Mouse (Mus musculus) neural tube, embryonic 15.5 days (tissue): ENCODE measurements at regions not wholly inside any gene's neighbourhood (a gene's known extent, or its start where the extent isn't known, plus 50 kb on each side); places are given as distances from the start of the nearest gene placed in this dataset.

Experiments
- ATAC-seq: fragments of 200-750 bp; cut with Nextera tagmentation; 2 replicates; pipeline ENCODE4 v1.8.0; 2017; ENCODE audit warnings: mild to moderate bottlenecking, moderate TSS enrichment, moderate library complexity; ENCODE audit not compliant: low FRiP score
- H3K27ac ChIP-seq: fragments of 300-500 bp; sonication (generic); replicated peaks from 2 replicates; pipeline ENCODE4 v1.5.1; 2015; ENCODE audit warnings: mild to moderate bottlenecking, inconsistent platforms
- H3K27me3 ChIP-seq: fragments of 300-500 bp; sonication (generic); replicated peaks from 2 replicates; pipeline ENCODE4 v1.6.1; 2015; ENCODE audit warnings: inconsistent platforms
- H3K36me3 ChIP-seq: fragments of 300-500 bp; sonication (generic); 2 replicates; pipeline ENCODE4 v1.6.1; 2015; ENCODE audit warnings: inconsistent platforms
- H3K4me1 ChIP-seq: fragments of 300-500 bp; sonication (generic); 2 replicates; pipeline ENCODE4 v1.6.1; 2015; ENCODE audit warnings: inconsistent platforms
- H3K4me2 ChIP-seq: fragments of 300-500 bp; sonication (generic); 2 replicates; pipeline ENCODE4 v1.6.1; 2015; ENCODE audit warnings: inconsistent platforms, mild to moderate bottlenecking, moderate library complexity
- H3K4me3 ChIP-seq: fragments of 300-500 bp; sonication (generic); replicated peaks from 2 replicates; pipeline ENCODE4 v1.5.1; 2015; ENCODE audit warnings: mild to moderate bottlenecking, inconsistent platforms
- H3K9ac ChIP-seq: fragments of 300-500 bp; sonication (generic); replicated peaks from 2 replicates; pipeline ENCODE4 v1.6.1; 2015; ENCODE audit warnings: mild to moderate bottlenecking, inconsistent platforms
- H3K9me3 ChIP-seq: fragments of 300-500 bp; sonication (generic); replicated peaks from 2 replicates; pipeline ENCODE4 v1.6.1; 2016; ENCODE audit warnings: inconsistent platforms
- WGBS: fragments of 180-500 bp; shearing (Covaris S2); methylation state at CpG from one replicate; pipeline ENCODE4 v1.1.7; 2015; ENCODE audit warnings: mixed read lengths; 5-methylcytosine and 5-hydroxymethylcytosine counted together

DNA sequence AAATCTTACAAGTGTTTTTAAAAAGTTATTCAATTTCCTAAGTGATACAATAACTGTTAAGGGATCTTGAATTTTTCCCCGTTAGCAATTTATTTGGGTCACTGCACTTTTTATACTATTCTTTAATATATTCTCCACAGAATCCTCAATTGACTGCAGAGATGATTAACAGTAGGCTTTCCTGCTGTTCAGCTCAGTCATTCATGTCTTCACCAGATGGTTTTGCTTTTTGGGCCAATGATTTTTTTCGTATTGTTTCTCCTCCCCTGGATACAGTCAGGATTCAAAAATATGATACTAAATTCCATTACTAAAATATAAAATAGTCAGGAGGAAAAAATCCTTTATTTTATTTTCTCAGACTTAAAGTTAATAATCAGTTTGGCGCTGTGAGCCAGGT is 201.9 kb downstream of the 1700017N19Rik start:
- H3K27ac ChIP-seq = no peak overlapping the region
- no peaks in the 10 kb centered on the region for H3K36me3 ChIP-seq
- H3K4me3 ChIP-seq = no peak overlapping the region
- 47% methylated on average over 3 of the region's 3 CpGs for WGBS
- no peaks in the 10 kb centered on the region for H3K4me1 ChIP-seq
- no peak for ATAC-seq
- H3K27me3 ChIP-seq = no peaks in the 10 kb centered on the region
- no peaks in the 10 kb centered on the region for H3K9me3 ChIP-seq
- no peak overlapping the region for H3K9ac ChIP-seq
- no peak overlapping the region for H3K4me2 ChIP-seq

DNA sequence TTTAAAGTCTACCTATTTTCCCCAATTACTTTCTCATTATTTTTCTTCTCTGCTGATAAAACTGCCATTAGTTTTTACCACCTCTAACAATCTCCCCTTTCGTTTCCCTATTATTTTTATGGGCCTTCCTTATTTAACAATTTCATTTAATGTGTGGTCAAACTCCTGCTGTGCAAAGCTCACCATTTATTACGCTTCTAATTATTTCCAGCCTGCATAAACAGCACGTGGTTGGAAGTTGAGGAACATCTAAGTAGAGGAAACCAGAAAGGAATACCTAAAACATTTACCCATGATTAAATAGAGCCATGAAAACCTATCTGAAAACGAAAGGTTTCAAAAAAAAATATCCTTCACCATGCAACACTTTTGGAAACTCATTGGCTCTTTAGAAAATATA is 202.3 kb downstream of the 1700017N19Rik start:
- no peak overlapping the region for H3K27ac ChIP-seq
- ATAC-seq = no peak
- H3K36me3 ChIP-seq = no peaks in the 10 kb centered on the region
- H3K9me3 ChIP-seq = no peaks in the 10 kb centered on the region
- no peaks in the 10 kb centered on the region for H3K27me3 ChIP-seq
- WGBS = 35% methylated on average over 4 of the region's 4 CpGs
- no peak overlapping the region for H3K4me3 ChIP-seq
- H3K4me2 ChIP-seq = no peak overlapping the region
- H3K4me1 ChIP-seq = no peaks in the 10 kb centered on the region
- H3K9ac ChIP-seq = no peak overlapping the region

DNA sequence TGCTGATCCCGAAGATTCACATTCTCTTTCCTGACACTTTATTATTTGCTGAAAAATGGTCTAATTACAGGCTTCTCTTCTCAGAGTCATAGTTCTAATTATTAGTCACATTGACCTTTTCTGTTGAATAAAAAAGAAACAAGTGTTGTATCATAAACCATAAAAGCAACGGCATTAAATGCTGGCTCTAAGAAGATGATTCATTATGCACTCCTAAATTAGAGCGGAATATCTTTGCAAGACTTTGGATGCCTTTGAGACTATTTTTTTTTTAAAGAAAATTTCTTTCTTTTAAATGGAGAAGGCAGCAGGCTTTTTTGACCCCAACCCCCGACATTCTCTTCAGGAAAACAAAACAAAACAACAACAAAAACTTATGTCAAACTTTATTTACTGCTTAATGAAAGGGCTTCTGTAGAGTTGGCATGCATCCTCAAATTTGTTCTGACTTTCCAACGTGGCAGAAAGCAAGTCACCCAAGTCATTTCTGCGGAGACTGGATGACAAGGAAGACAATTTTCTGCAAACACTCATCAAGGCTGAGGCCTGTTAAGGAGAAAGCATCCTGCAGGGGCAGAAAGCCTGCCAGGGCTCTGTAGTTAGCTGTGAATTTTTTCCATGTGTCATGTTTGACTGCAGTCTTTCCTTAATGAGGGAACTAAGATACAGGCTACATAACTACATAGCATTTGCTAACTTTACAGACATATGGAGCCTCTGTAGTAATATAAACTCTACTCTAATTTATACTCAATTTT is 205.1 kb downstream of the 1700017N19Rik start:
- no peaks in the 10 kb centered on the region for H3K27me3 ChIP-seq
- no peaks in the 10 kb centered on the region for H3K9me3 ChIP-seq
- H3K4me3 ChIP-seq = no peak overlapping the region
- H3K9ac ChIP-seq = no peak overlapping the region
- H3K4me2 ChIP-seq = no peak overlapping the region
- H3K27ac ChIP-seq = no peak overlapping the region
- ATAC-seq = no peak
- no peaks in the 10 kb centered on the region for H3K4me1 ChIP-seq
- WGBS = 64% methylated on average over 6 of the region's 6 CpGs
- no peaks in the 10 kb centered on the region for H3K36me3 ChIP-seq

DNA sequence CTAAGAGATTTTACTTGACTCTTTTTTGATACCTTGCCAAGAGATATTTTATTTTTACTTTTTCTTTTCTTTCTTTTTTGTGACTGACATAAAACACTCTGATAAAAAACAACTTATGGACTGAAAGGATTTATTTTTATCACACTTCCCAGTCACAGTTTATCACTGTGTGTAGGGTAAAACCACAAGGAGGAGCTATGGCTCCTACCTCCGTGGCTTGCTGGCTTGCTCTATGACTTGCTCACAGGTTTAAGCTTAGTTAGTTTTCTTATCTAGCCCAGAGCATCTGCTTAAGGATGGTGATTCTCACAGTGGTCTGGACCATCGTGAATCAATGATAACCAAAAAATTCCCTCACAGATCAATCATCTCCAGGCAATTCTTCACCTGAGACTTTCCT is 221.4 kb downstream of the 1700017N19Rik start:
- WGBS = 78% methylated on average over 2 of the region's 2 CpGs
- no peak overlapping the region for H3K27ac ChIP-seq
- H3K4me2 ChIP-seq = no peak overlapping the region
- ATAC-seq = no peak
- H3K9ac ChIP-seq = no peak overlapping the region
- H3K36me3 ChIP-seq = no peaks in the 10 kb centered on the region
- no peaks in the 10 kb centered on the region for H3K9me3 ChIP-seq
- no peaks in the 10 kb centered on the region for H3K4me1 ChIP-seq
- no peak overlapping the region for H3K4me3 ChIP-seq
- no peaks in the 10 kb centered on the region for H3K27me3 ChIP-seq

DNA sequence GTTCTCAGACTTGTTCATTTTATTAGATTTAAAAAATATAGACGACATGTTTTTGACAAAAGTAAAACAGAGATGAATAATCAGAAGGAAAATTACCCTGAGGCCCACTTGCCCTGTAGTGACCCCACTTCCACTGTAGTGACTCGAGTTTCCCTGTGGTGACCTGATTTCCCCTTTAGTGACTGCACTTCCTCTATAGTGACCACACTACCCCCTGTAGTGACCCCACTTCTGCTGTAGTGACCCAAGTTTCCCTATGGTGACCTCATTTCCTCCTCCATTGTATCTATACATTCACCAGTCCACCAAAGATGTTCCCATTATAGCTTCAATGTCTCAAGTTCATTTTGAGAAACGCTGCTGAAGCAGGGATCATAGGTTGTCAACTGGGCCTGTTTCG is 244.5 kb downstream of the 1700017N19Rik start:
- H3K36me3 ChIP-seq = no peaks in the 10 kb centered on the region
- no peaks in the 10 kb centered on the region for H3K9me3 ChIP-seq
- no peak overlapping the region for H3K4me2 ChIP-seq
- H3K9ac ChIP-seq = no peak overlapping the region
- H3K27me3 ChIP-seq = no peaks in the 10 kb centered on the region
- no peak overlapping the region for H3K27ac ChIP-seq
- no peak for ATAC-seq
- no peak overlapping the region for H3K4me3 ChIP-seq
- no peaks in the 10 kb centered on the region for H3K4me1 ChIP-seq
- WGBS = 83% methylated on average over 4 of the region's 4 CpGs

DNA sequence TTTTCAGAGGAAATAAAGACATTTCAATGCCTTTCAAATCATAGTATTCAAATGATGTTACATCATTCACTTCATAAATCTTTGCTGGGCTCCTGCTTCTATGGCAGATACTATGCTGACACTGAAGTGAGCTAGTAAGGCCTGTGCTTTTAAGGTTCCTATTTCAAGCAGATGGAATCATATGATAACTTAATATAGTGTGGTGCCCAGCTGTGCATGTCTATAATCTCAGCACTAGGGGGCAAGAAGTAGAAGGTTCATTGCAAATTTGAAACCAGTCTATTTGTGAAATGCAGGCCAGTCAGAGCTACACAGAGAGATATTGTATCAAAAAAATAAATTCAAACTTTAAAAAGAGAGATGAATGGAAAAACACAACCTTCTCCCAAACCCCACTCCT is 262.9 kb downstream of the 1700017N19Rik start:
- H3K27ac ChIP-seq = no peak overlapping the region
- no peak for ATAC-seq
- H3K27me3 ChIP-seq = no peaks in the 10 kb centered on the region
- H3K4me1 ChIP-seq = no peaks in the 10 kb centered on the region
- H3K4me3 ChIP-seq = no peak overlapping the region
- no peaks in the 10 kb centered on the region for H3K36me3 ChIP-seq
- no peak overlapping the region for H3K9ac ChIP-seq
- no peaks in the 10 kb centered on the region for H3K9me3 ChIP-seq
- no peak overlapping the region for H3K4me2 ChIP-seq

DNA sequence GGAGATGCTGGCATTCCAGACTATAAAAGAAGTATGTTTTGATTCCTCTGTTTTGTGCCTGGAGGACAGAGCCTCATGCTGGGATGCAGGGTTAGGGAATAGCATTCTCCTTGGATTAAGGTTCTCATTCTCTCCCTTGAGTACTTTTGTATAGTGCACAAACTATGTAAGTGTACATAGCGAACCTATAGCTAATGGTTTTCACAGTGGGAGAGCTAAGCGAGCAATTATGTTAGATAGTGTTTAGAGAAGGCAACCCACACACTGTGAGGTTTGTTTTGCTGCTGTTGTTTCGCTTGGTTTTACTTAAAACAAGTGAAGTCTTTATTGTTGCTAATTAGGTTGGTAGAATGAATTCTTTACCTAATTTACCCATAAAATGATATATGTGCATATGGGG is 266.2 kb downstream of the 1700017N19Rik start:
- H3K4me1 ChIP-seq = no peaks in the 10 kb centered on the region
- no peak overlapping the region for H3K27ac ChIP-seq
- no peak overlapping the region for H3K9ac ChIP-seq
- no peak overlapping the region for H3K4me3 ChIP-seq
- no peaks in the 10 kb centered on the region for H3K9me3 ChIP-seq
- 80% methylated on average over 3 of the region's 3 CpGs for WGBS
- no peaks in the 10 kb centered on the region for H3K27me3 ChIP-seq
- peak; percentile 72 for ATAC-seq
- no peaks in the 10 kb centered on the region for H3K36me3 ChIP-seq
- H3K4me2 ChIP-seq = no peak overlapping the region

DNA sequence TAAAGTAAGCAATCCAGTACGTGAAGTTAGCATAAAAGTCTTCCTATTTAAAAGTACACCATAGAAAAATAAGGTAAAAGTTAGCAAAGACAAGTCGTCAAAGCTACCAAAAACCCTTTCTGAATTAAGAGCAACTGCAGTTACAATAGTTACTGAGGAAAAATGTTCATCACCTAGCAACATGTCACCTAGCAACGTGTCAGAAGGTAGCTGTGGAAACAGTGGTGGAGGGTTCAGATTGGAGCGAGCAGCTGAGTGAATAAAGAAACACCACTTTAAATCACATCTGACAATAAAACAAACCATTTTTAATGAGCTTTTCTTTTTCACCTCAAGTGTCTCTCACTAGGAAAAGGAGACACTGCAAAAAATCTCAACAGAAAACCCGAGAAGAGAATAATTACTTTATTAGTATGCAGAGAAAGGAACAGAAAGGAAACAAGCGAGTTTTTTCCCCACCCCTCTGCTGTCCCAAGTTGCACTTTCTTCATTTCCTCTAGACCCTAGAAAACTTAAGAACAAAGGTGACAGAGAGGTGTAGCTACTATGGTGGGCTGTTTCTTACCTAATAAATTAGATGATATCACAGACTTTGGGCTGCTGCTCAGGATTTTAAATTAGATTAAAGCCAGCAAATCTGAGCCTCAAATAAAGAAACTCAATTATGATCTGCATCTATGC is 275.4 kb downstream of the 1700017N19Rik start:
- no peaks in the 10 kb centered on the region for H3K27me3 ChIP-seq
- no peaks in the 10 kb centered on the region for H3K9me3 ChIP-seq
- H3K4me1 ChIP-seq = no peaks in the 10 kb centered on the region
- ATAC-seq = peak; percentile 93
- 10% methylated on average over 6 of the region's 6 CpGs for WGBS
- no peak overlapping the region for H3K4me3 ChIP-seq
- H3K27ac ChIP-seq = 0 out of 2 replicates have a peak overlapping the region, but pooled peaks have one; percentile 4
- no peak overlapping the region for H3K9ac ChIP-seq
- H3K36me3 ChIP-seq = no peaks in the 10 kb centered on the region
- peak overlapping the region; percentile 19 for H3K4me2 ChIP-seq

DNA sequence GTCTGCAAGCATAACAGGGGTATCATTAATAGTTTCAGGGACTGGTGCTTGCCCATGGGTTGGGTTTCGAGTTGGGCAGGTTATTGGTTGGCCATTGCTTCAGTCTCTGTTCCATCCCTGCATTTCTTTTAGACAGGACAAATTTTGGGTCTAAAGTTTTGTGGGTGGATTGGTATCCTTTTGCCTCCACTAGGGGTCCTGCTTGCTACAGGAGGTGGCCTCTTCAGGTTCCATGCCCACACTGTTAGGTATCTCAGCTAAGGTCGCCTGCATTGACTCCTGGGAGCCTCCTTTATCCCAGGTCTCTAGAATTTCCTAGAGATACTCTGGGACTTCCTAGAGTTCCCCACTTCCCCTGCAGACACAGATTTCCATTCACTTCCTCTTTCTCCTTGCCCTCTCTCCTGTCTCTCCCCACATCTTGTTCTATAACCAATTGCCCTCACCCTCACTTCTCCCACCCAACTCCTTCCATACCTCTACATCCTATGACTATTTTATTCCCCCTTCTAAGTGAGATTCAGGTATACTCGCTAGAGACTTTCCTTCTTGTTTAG is 278.2 kb downstream of the 1700017N19Rik start:
- H3K27ac ChIP-seq = no peak overlapping the region
- no peaks in the 10 kb centered on the region for H3K36me3 ChIP-seq
- no peak overlapping the region for H3K4me3 ChIP-seq
- 65% methylated on average over 3 of the region's 3 CpGs for whole genome bisulfite sequencing
- no peak for ATAC-seq
- no peak overlapping the region for H3K9ac ChIP-seq
- no peaks in the 10 kb centered on the region for H3K4me1 ChIP-seq
- no peak overlapping the region for H3K4me2 ChIP-seq
- no peaks in the 10 kb centered on the region for H3K9me3 ChIP-seq
- no peaks in the 10 kb centered on the region for H3K27me3 ChIP-seq

DNA sequence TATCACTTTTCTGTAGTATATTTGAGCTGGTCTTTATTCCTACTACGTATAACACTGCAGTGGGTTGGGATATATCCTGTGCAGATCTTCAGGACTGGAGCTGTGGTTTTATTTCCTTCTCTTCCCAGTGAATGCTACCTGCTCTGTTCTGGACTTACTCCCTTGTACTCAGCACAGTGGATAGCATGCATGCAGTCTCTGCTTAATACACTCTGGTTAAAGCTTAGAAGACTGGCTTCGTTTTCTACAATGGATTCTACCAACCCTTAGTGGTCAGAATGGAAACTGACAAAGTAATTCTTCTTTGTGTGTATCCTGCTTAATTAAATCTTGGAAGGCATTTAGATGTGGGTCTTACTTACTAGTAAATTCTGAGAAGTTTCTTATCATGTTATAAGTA is 292.3 kb downstream of the 1700017N19Rik start:
- Histone ChIP-seq H3K36me3 (no peaks in the 10 kb centered on the region), H3K4me3 (no peak overlapping the region), H3K27ac (no peak overlapping the region), H3K4me1 (no peaks in the 10 kb centered on the region), H3K9ac (no peak overlapping the region), H3K9me3 (no peaks in the 10 kb centered on the region), H3K4me2 (no peak overlapping the region), H3K27me3 (no peaks in the 10 kb centered on the region)
- no peak for ATAC-seq
- WGBS = 75% methylated on average over 2 of the region's 2 CpGs

DNA sequence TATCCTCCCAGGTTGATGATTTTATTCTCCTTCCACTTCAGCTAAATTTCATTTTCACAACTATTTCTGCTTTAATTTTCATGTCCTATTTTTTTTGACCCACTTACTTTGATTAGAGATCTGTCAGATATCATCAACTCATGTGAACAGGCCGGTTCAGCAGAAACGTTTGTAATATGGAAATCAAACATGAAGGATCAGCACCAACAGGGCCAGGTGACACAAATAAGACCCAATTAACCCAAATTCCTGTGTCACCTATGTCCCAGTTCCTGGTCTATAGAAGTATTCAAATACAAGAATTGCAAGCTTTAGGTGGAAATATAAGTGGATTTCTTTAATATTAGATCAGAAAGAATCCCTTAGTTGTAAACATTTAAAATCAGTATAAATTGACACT is 332.7 kb downstream of the 1700017N19Rik start:
- Histone ChIP-seq H3K4me2 (no peak overlapping the region), H3K9ac (no peak overlapping the region), H3K4me1 (no peaks in the 10 kb centered on the region), H3K36me3 (no peaks in the 10 kb centered on the region), H3K9me3 (no peaks in the 10 kb centered on the region), H3K27me3 (no peaks in the 10 kb centered on the region), H3K4me3 (no peak overlapping the region), H3K27ac (no peak overlapping the region)
- WGBS = 83% methylated on average over 2 of the region's 2 CpGs
- ATAC-seq = no peak

DNA sequence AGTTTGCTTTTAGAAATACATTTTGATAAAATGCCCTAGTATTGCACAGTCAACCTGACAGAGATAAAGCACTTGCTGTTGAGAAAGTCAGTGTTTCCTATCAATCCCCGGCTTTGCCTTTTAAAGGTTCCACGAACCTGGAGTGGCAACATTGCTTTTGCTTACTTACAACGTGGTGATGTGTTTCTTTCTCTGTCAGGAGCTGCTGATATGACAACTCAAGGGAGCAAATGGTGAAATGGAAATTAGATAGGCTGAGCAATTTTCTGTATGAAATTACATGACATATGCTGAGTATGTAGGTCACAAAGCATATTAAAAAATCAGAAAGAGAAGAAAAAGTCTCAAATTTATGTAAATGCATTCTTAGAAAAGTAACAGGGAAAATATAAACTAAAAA is 336.8 kb downstream of the 1700017N19Rik start:
- H3K4me2 ChIP-seq = no peak overlapping the region
- WGBS = 68% methylated on average over 3 of the region's 3 CpGs
- H3K9me3 ChIP-seq = no peaks in the 10 kb centered on the region
- no peaks in the 10 kb centered on the region for H3K27me3 ChIP-seq
- H3K4me3 ChIP-seq = no peak overlapping the region
- ATAC-seq = no peak
- no peak overlapping the region for H3K27ac ChIP-seq
- no peaks in the 10 kb centered on the region for H3K36me3 ChIP-seq
- no peaks in the 10 kb centered on the region for H3K4me1 ChIP-seq
- no peak overlapping the region for H3K9ac ChIP-seq
